Mouse (Mus musculus): ENCODE measurements around the gene Gm49361. TPM values are rescaled to one million over a fixed set of nuclear protein-coding genes. Genes with fewer than 3 reads are reported as not detected.

Gene Gm49361
- polyA plus RNA-seq, 1 experiment from 2014 or later, result not detected

DNA sequence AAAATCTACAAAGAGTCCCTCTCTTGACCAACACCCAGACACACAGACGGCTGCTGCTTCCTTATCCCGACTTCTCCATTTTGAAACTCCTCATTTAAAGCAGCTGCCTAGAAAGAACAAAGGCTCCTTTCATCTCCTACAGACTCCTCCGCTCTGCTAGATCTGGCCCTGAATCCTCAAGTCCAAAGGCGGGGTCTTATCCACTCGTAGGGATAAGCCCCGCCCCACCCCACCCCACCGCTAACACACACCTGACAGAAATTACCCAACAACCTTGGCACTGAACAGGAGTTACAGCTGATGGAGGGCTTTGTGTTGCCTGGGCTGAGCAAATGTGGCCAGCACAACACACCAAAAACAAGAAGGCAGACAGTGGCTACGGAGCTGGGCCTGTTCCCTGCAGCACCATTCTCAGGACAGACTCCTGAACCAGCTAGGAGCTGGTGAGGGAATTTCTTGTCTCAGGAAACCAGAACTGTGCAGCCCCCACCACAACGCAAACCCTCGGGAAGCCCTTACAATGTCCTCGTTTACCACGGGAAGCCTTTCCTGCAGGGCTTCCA lies 43.9 kb downstream of the Gm49361 start:
- ATAC-seq (ENCODE audit: insufficient read depth, low FRiP score), result peak; percentile 71
- no peak overlapping the region for H3K9ac ChIP-seq (ENCODE audit: low read length)
- H3K27ac ChIP-seq (ENCODE audit: low read length), result no peak overlapping the region; the same call in 1 of the 2 replicates
- H3K27me3 ChIP-seq (ENCODE audit: control insufficient read depth, insufficient read depth, low read length), result no peaks in the 10 kb centered on the region
- H3K4me2 ChIP-seq (ENCODE audit: low read depth, low read length), result no peak overlapping the region
- H3K36me3 ChIP-seq (ENCODE audit: control insufficient read depth, insufficient read depth, low read length), result no peaks in the 10 kb centered on the region
- no peaks in the 10 kb centered on the region for H3K9me3 ChIP-seq (replicated peaks; ENCODE audit: control insufficient read depth, low read length)
- H3K4me3 ChIP-seq (replicated peaks; ENCODE audit: low read length), result no peak overlapping the region
- H3K4me1 ChIP-seq (ENCODE audit: control insufficient read depth, insufficient read depth, low read length), result peaks cover 9% of the 10 kb centered on the region
- 60% methylated on average over 12 of the region's 12 CpGs for WGBS

DNA sequence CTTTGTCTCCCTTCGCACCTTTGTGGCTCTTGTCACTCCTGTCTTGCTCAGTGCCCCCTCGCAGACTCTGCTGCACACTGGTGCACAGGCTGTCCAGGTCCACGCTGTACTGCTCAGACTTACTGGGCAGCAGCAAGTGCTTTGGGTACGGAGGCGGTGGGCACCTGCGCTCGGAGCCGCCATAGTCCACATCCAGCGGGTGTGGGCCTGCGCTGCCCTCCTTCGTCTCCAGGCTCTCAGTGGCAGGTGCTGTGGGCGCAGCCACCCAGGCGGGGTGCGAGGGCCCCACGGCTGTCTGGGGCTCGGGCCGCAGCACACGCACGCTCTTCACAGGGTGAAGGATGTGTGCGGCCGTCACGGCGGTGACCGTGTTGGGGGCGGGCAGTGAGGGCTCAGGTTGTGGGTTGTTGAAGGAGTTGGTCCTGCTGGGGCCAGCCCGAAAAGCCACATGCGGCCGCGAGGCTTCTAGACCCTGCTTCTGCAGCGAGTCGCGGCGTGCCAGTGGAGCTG lies 46.4 kb downstream of the Gm49361 start:
- Histone ChIP-seq H3K36me3 (ENCODE audit: control insufficient read depth, insufficient read depth, low read length) (peaks cover 17% of the 10 kb centered on the region; the same call in 1 of the 2 replicates), H3K27me3 (ENCODE audit: control insufficient read depth, insufficient read depth, low read length) (no peaks in the 10 kb centered on the region), H3K9me3 (replicated peaks; ENCODE audit: control insufficient read depth, low read length) (no peaks in the 10 kb centered on the region), H3K27ac (ENCODE audit: low read length) (no peak overlapping the region), H3K4me1 (ENCODE audit: control insufficient read depth, insufficient read depth, low read length) (peaks cover 4% of the 10 kb centered on the region; the same call in 1 of the 2 replicates), H3K9ac (ENCODE audit: low read length) (no peak overlapping the region), H3K4me3 (replicated peaks; ENCODE audit: low read length) (no peak overlapping the region), H3K4me2 (ENCODE audit: low read depth, low read length) (no peak overlapping the region)
- no peak for ATAC-seq (ENCODE audit: insufficient read depth, low FRiP score)
- WGBS, result 94% methylated on average over 33 of the region's 33 CpGs

GRCm38 (mm10) chr14:57699016-57699415 lies 46.9 kb downstream of the Gm49361 start:
- no peaks in the 10 kb centered on the region for H3K9me3 ChIP-seq (replicated peaks; ENCODE audit: control insufficient read depth, low read length)
- no peak overlapping the region for H3K4me2 ChIP-seq (ENCODE audit: low read depth, low read length)
- H3K36me3 ChIP-seq (ENCODE audit: control insufficient read depth, insufficient read depth, low read length), result peaks cover 20% of the 10 kb centered on the region
- H3K27ac ChIP-seq (ENCODE audit: low read length), result no peak overlapping the region
- no peak overlapping the region for H3K9ac ChIP-seq (ENCODE audit: low read length)
- H3K27me3 ChIP-seq (ENCODE audit: control insufficient read depth, insufficient read depth, low read length), result no peaks in the 10 kb centered on the region
- H3K4me3 ChIP-seq (replicated peaks; ENCODE audit: low read length), result no peak overlapping the region
- ATAC-seq (ENCODE audit: insufficient read depth, low FRiP score), result no peak
- WGBS, result 82% methylated on average over 10 of the region's 10 CpGs
- H3K4me1 ChIP-seq (ENCODE audit: control insufficient read depth, insufficient read depth, low read length), result peaks cover 4% of the 10 kb centered on the region; the same call in 1 of the 2 replicates

DNA sequence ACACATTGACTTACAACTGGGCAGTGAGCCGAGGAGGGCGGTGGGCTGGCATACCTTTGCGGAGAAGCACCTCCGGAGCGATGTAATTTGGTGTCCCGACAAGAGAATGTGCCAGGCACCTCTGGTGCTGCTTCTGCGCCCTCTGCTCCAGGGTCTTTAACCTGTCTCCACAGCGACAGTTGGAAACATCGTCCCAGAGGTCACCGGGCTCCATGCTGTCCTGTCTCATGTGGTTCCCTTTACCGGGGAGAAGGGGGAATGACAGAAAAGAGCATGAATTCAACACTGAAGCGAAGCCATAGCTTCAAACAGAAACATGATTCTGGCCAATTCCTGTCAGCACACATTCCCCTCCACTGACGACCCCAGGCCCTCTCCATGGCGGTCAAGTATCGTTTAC lies 49.8 kb downstream of the Gm49361 start:
- Histone ChIP-seq H3K4me1 (ENCODE audit: control insufficient read depth, insufficient read depth, low read length) (no peaks in the 10 kb centered on the region), H3K27ac (ENCODE audit: low read length) (no peak overlapping the region), H3K4me3 (replicated peaks; ENCODE audit: low read length) (no peak overlapping the region), H3K27me3 (ENCODE audit: control insufficient read depth, insufficient read depth, low read length) (no peaks in the 10 kb centered on the region), H3K9me3 (replicated peaks; ENCODE audit: control insufficient read depth, low read length) (no peaks in the 10 kb centered on the region), H3K36me3 (ENCODE audit: control insufficient read depth, insufficient read depth, low read length) (peaks cover 20% of the 10 kb centered on the region), H3K4me2 (ENCODE audit: low read depth, low read length) (no peak overlapping the region), H3K9ac (ENCODE audit: low read length) (no peak overlapping the region)
- 91% methylated on average over 15 of the region's 15 CpGs for WGBS
- no peak for ATAC-seq (ENCODE audit: insufficient read depth, low FRiP score)

DNA sequence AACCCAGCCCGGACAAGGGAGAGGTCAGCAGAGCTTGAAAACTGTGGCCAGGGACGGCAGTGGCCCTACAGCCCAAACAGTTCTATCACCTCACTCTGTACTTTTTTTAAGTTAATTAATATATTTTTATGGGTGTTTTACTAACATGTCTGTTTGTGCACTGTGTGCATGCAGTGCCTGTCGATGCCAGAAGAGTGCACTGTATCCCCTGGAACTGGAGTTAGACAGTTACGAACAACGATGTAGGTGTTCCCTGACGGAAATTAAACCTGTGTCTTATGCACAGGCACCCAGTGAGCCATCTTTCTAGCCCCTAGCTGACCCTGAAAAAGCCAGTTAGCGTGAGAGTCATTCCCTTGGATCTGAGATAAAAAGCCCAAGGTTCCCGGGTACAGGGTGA lies 50.4 kb downstream of the Gm49361 start:
- Histone ChIP-seq H3K36me3 (ENCODE audit: control insufficient read depth, insufficient read depth, low read length) (peaks cover 20% of the 10 kb centered on the region), H3K4me3 (replicated peaks; ENCODE audit: low read length) (no peak overlapping the region), H3K4me2 (ENCODE audit: low read depth, low read length) (no peak overlapping the region), H3K4me1 (ENCODE audit: control insufficient read depth, insufficient read depth, low read length) (no peaks in the 10 kb centered on the region), H3K9me3 (replicated peaks; ENCODE audit: control insufficient read depth, low read length) (no peaks in the 10 kb centered on the region), H3K9ac (ENCODE audit: low read length) (no peak overlapping the region), H3K27me3 (ENCODE audit: control insufficient read depth, insufficient read depth, low read length) (no peaks in the 10 kb centered on the region), H3K27ac (ENCODE audit: low read length) (no peak overlapping the region)
- WGBS, result 88% methylated on average over 8 of the region's 8 CpGs
- ATAC-seq (ENCODE audit: insufficient read depth, low FRiP score), result no peak

DNA sequence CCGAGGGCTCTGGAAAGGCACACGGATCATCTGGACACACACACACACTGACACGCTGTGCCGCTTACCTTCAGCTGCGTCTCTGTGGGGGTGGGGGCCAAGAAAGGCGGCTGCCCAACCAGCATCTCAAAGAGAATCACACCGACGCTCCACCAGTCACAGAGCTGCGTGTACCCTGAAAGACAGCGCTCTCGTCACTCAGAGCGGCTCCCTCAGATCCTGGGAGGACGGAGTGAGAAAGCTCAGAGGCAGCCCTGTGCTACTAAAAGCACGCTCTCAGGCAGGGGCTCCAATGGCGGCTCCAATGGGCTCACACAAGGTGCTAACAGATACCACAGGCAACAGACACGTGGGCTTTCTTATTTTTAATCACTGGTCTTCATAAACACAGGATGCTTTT lies 51.7 kb downstream of the Gm49361 start:
- WGBS, result 81% methylated on average over 16 of the region's 16 CpGs
- no peaks in the 10 kb centered on the region for H3K9me3 ChIP-seq (replicated peaks; ENCODE audit: control insufficient read depth, low read length)
- H3K9ac ChIP-seq (ENCODE audit: low read length), result no peak overlapping the region
- no peak overlapping the region for H3K4me3 ChIP-seq (replicated peaks; ENCODE audit: low read length)
- no peaks in the 10 kb centered on the region for H3K4me1 ChIP-seq (ENCODE audit: control insufficient read depth, insufficient read depth, low read length)
- H3K27ac ChIP-seq (ENCODE audit: low read length), result no peak overlapping the region
- ATAC-seq (ENCODE audit: insufficient read depth, low FRiP score), result no peak
- H3K27me3 ChIP-seq (ENCODE audit: control insufficient read depth, insufficient read depth, low read length), result no peaks in the 10 kb centered on the region
- peaks cover 20% of the 10 kb centered on the region for H3K36me3 ChIP-seq (ENCODE audit: control insufficient read depth, insufficient read depth, low read length)
- H3K4me2 ChIP-seq (ENCODE audit: low read depth, low read length), result no peak overlapping the region

GRCm38 (mm10) chr14:57692517-57693130 lies 53.3 kb downstream of the Gm49361 start:
- no peak overlapping the region for H3K4me2 ChIP-seq (ENCODE audit: low read depth, low read length)
- 87% methylated on average over 17 of the region's 17 CpGs for WGBS
- no peak overlapping the region for H3K27ac ChIP-seq (ENCODE audit: low read length)
- H3K4me3 ChIP-seq (replicated peaks; ENCODE audit: low read length), result no peak overlapping the region
- no peaks in the 10 kb centered on the region for H3K4me1 ChIP-seq (ENCODE audit: control insufficient read depth, insufficient read depth, low read length)
- no peaks in the 10 kb centered on the region for H3K9me3 ChIP-seq (replicated peaks; ENCODE audit: control insufficient read depth, low read length)
- no peaks in the 10 kb centered on the region for H3K27me3 ChIP-seq (ENCODE audit: control insufficient read depth, insufficient read depth, low read length)
- no peak overlapping the region for H3K9ac ChIP-seq (ENCODE audit: low read length)
- ATAC-seq (ENCODE audit: insufficient read depth, low FRiP score), result no peak
- peaks cover 20% of the 10 kb centered on the region for H3K36me3 ChIP-seq (ENCODE audit: control insufficient read depth, insufficient read depth, low read length)

GRCm38 (mm10) chr14:57691316-57691715 lies 54.6 kb downstream of the Gm49361 start:
- Histone ChIP-seq H3K9ac (ENCODE audit: low read length) (no peak overlapping the region), H3K27me3 (ENCODE audit: control insufficient read depth, insufficient read depth, low read length) (no peaks in the 10 kb centered on the region), H3K36me3 (ENCODE audit: control insufficient read depth, insufficient read depth, low read length) (peaks cover 16% of the 10 kb centered on the region), H3K27ac (ENCODE audit: low read length) (no peak overlapping the region), H3K4me2 (ENCODE audit: low read depth, low read length) (no peak overlapping the region), H3K4me3 (replicated peaks; ENCODE audit: low read length) (no peak overlapping the region), H3K4me1 (ENCODE audit: control insufficient read depth, insufficient read depth, low read length) (no peaks in the 10 kb centered on the region), H3K9me3 (replicated peaks; ENCODE audit: control insufficient read depth, low read length) (no peaks in the 10 kb centered on the region)
- 93% methylated on average over 24 of the region's 24 CpGs for WGBS
- no peak for ATAC-seq (ENCODE audit: insufficient read depth, low FRiP score)

DNA sequence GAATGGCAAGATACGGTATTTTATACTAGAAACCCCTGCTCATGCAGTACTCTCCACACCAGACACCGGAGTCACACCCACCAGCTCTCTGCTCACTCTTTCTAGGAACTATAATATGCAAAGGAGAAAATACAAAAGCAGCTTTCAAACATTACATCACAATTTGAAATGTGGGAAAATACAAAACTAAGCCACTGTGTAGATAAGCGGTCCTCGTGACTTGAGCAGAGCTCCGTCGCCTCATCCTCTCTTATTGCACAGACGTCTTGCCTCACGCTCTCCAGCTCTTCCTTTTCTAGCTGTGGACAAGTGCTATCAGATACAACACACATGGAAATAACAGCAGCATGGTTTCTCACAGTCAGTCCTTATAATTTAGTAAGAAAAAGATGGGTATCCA lies 55.2 kb downstream of the Gm49361 start:
- peaks cover 10% of the 10 kb centered on the region for H3K36me3 ChIP-seq (ENCODE audit: control insufficient read depth, insufficient read depth, low read length)
- H3K4me2 ChIP-seq (ENCODE audit: low read depth, low read length), result no peak overlapping the region
- no peaks in the 10 kb centered on the region for H3K27me3 ChIP-seq (ENCODE audit: control insufficient read depth, insufficient read depth, low read length)
- H3K4me3 ChIP-seq (replicated peaks; ENCODE audit: low read length), result no peak overlapping the region
- no peaks in the 10 kb centered on the region for H3K4me1 ChIP-seq (ENCODE audit: control insufficient read depth, insufficient read depth, low read length)
- WGBS, result 84% methylated on average over 8 of the region's 8 CpGs
- no peak overlapping the region for H3K9ac ChIP-seq (ENCODE audit: low read length)
- ATAC-seq (ENCODE audit: insufficient read depth, low FRiP score), result no peak
- no peaks in the 10 kb centered on the region for H3K9me3 ChIP-seq (replicated peaks; ENCODE audit: control insufficient read depth, low read length)
- no peak overlapping the region for H3K27ac ChIP-seq (ENCODE audit: low read length)
